Mouse (Mus musculus): Measurements from ENCODE around the gene Adamts9. TPM values are rescaled to one million over a fixed set of nuclear protein-coding genes. Genes with fewer than 3 reads are reported as not detected.

Gene Adamts9
- total and polyA plus RNA-seq, 3 experiments = not detected

- Histone ChIP-seq H3K79me2 (replicated peaks; ENCODE audit: control insufficient read depth, extremely low read depth, insufficient read depth, poor library complexity, severe bottlenecking) (no peaks in the 10 kb centered on the region), H3K4me2 (ENCODE audit: insufficient read depth, low read depth, poor library complexity, severe bottlenecking) (no peak overlapping the region), H3K27ac (ENCODE audit: insufficient read depth, low read depth) (no peak overlapping the region), H3K4me3 (replicated peaks in 1 of 3; ENCODE audit: low read depth in 2 of 3, low read length in 2 of 3, poor library complexity in 1 of 3) (no peak overlapping the region), H3K4me1 (ENCODE audit: control insufficient read depth in 1 of 2, insufficient read depth in 2 of 2) (no peaks in the 10 kb centered on the region), H3K9me3 (replicated peaks; ENCODE audit: low read length) (peaks cover 76% of the 10 kb centered on the region), H3K9ac (ENCODE audit: insufficient read depth, low read depth) (no peak overlapping the region), H3K36me3 (replicated peaks in 1 of 2; ENCODE audit: control insufficient read depth in 1 of 2, insufficient read depth in 1 of 2, low read length in 1 of 2) (no peaks in the 10 kb centered on the region), H3K27me3 (replicated peaks) (no peaks in the 10 kb centered on the region)
- no peak for TF ChIP-seq NRF1 (IDR thresholded peaks at IDR 0.05; ENCODE audit: low read depth, low read length)
- TF ChIP-seq HCFC1 (IDR thresholded peaks at IDR 0.05; ENCODE audit: low read depth, low read length) = no peak
- no peak for TF ChIP-seq ZKSCAN1 (IDR thresholded peaks at IDR 0.05; ENCODE audit: borderline replicate concordance, low read depth, low read length)
- no peak for TF ChIP-seq MAFK (IDR thresholded peaks at IDR 0.05; ENCODE audit: insufficient replicate concordance, low read length)
- no peak for TF ChIP-seq CHD2 (IDR thresholded peaks at IDR 0.05; ENCODE audit: low read length)
- TF ChIP-seq SIN3A (IDR thresholded peaks at IDR 0.05; ENCODE audit: low read length) = no peak
- TF ChIP-seq CHD1 (IDR thresholded peaks at IDR 0.05; ENCODE audit: low read depth, low read length) = no peak
- no peak for TF ChIP-seq POLR2A (IDR thresholded peaks at IDR 0.05; ENCODE audit: low read depth, low read length)
- TF ChIP-seq ZMIZ1 (IDR thresholded peaks at IDR 0.05; ENCODE audit: low read depth, low read length) = no peak
- no peak for TF ChIP-seq ZNF384 (IDR thresholded peaks at IDR 0.05; ENCODE audit: low read depth, low read length)
- in situ Hi-C loops (cut with MboI; ENCODE audit: low pct_ligation_motif_present, low pct_unique_long_range_greater_than_20kb, low sequenced_read_pairs) (no loop called here), dilution Hi-C loops (cut with MboI; ENCODE audit: extremely low pct_ligation_motif_present, extremely low pct_unique_long_range_greater_than_20kb, low sequenced_read_pairs) (no loop called here)
- no peak for DNase-seq (ENCODE audit: extremely low read depth)
Observed at GRCm38 (mm10) chr6:92759616-92760015, 183.7 kb downstream of the Adamts9 start.

GRCm38 (mm10) chr6:92755826-92756225 is 187.5 kb downstream of the Adamts9 start:
- dilution Hi-C loops (cut with MboI; ENCODE audit: extremely low pct_ligation_motif_present, extremely low pct_unique_long_range_greater_than_20kb, low sequenced_read_pairs) = no loop called here
- Histone ChIP-seq H3K36me3 (replicated peaks in 1 of 2; ENCODE audit: control insufficient read depth in 1 of 2, insufficient read depth in 1 of 2, low read length in 1 of 2) (no peaks in the 10 kb centered on the region), H3K9ac (ENCODE audit: insufficient read depth, low read depth) (no peak overlapping the region), H3K4me3 (replicated peaks in 1 of 3; ENCODE audit: low read depth in 2 of 3, low read length in 2 of 3, poor library complexity in 1 of 3) (no peak overlapping the region), H3K27me3 (replicated peaks) (no peaks in the 10 kb centered on the region), H3K4me2 (ENCODE audit: insufficient read depth, low read depth, poor library complexity, severe bottlenecking) (no peak overlapping the region), H3K79me2 (replicated peaks; ENCODE audit: control insufficient read depth, extremely low read depth, insufficient read depth, poor library complexity, severe bottlenecking) (no peaks in the 10 kb centered on the region), H3K27ac (ENCODE audit: insufficient read depth, low read depth) (no peak overlapping the region), H3K9me3 (replicated peaks; ENCODE audit: low read length) (peaks cover 59% of the 10 kb centered on the region), H3K4me1 (ENCODE audit: control insufficient read depth in 1 of 2, insufficient read depth in 2 of 2) (no peaks in the 10 kb centered on the region)
- in situ Hi-C loops (cut with MboI; ENCODE audit: low pct_ligation_motif_present, low pct_unique_long_range_greater_than_20kb, low sequenced_read_pairs) = no loop called here
- no peak for DNase-seq (ENCODE audit: extremely low read depth)
- no peak for TF ChIP-seq TBP (conservative IDR thresholded peaks at IDR 0.05; ENCODE audit: low read depth, low read length)

GRCm38 (mm10) chr6:92752737-92753136 is 190.6 kb downstream of the Adamts9 start:
- Histone ChIP-seq H3K9me3 (replicated peaks; ENCODE audit: low read length) (peaks cover 60% of the 10 kb centered on the region), H3K4me1 (ENCODE audit: control insufficient read depth in 1 of 2, insufficient read depth in 2 of 2) (no peaks in the 10 kb centered on the region), H3K79me2 (replicated peaks; ENCODE audit: control insufficient read depth, extremely low read depth, insufficient read depth, poor library complexity, severe bottlenecking) (no peaks in the 10 kb centered on the region), H3K4me2 (ENCODE audit: insufficient read depth, low read depth, poor library complexity, severe bottlenecking) (no peak overlapping the region), H3K27me3 (replicated peaks) (no peaks in the 10 kb centered on the region), H3K4me3 (replicated peaks in 1 of 3; ENCODE audit: low read depth in 2 of 3, low read length in 2 of 3, poor library complexity in 1 of 3) (no peak overlapping the region), H3K36me3 (replicated peaks in 1 of 2; ENCODE audit: control insufficient read depth in 1 of 2, insufficient read depth in 1 of 2, low read length in 1 of 2) (no peaks in the 10 kb centered on the region), H3K27ac (ENCODE audit: insufficient read depth, low read depth) (no peak overlapping the region), H3K9ac (ENCODE audit: insufficient read depth, low read depth) (no peak overlapping the region)
- in situ Hi-C loops (cut with MboI; ENCODE audit: low pct_ligation_motif_present, low pct_unique_long_range_greater_than_20kb, low sequenced_read_pairs) (no loop called here), dilution Hi-C loops (cut with MboI; ENCODE audit: extremely low pct_ligation_motif_present, extremely low pct_unique_long_range_greater_than_20kb, low sequenced_read_pairs) (no loop called here)
- DNase-seq (ENCODE audit: extremely low read depth) = no peak
- no peak for TF ChIP-seq RAD21 (IDR thresholded peaks at IDR 0.05; ENCODE audit: low read depth, low read length)
- TF ChIP-seq MAZ (IDR thresholded peaks at IDR 0.05; ENCODE audit: low read depth, low read length) = no peak
- TF ChIP-seq CTCF (conservative IDR thresholded peaks at IDR 0.05 in 1 of 2, IDR thresholded peaks at IDR 0.05 in 1 of 2; ENCODE audit: low read depth in 2 of 2, low read length in 2 of 2) = no peak
- no peak for TF ChIP-seq POLR2AphosphoS2 (IDR thresholded peaks at IDR 0.05; ENCODE audit: low read depth, low read length)
- TF ChIP-seq ZNF384 (IDR thresholded peaks at IDR 0.05; ENCODE audit: low read depth, low read length) = no peak
- TF ChIP-seq ELF1 (IDR thresholded peaks at IDR 0.05; ENCODE audit: low read depth, low read length) = no peak
- no peak for TF ChIP-seq MXI1 (IDR thresholded peaks at IDR 0.05; ENCODE audit: low read depth, low read length)
- TF ChIP-seq CHD2 (IDR thresholded peaks at IDR 0.05; ENCODE audit: low read length) = no peak
- no peak for TF ChIP-seq ZC3H11A (IDR thresholded peaks at IDR 0.05; ENCODE audit: low read depth, low read length)
- no peak for TF ChIP-seq SIN3A (IDR thresholded peaks at IDR 0.05; ENCODE audit: low read length)
- TF ChIP-seq E2F4 (IDR thresholded peaks at IDR 0.05; ENCODE audit: insufficient replicate concordance, low read depth, low read length) = no peak
- TF ChIP-seq ETS1 (conservative IDR thresholded peaks at IDR 0.05; ENCODE audit: low read depth, low read length) = no peak
